Mouse (Mus musculus) left cerebral cortex, postnatal 25 days (tissue): Measurements from ENCODE around the gene Ank. TPM values are rescaled to one million over a fixed set of nuclear protein-coding genes. Genes with fewer than 3 reads are reported as not detected.
"Not testable (repeated sequence)": the region's sequence is repeated elsewhere in the genome, so short reads cannot be mapped to it uniquely, and the experiment has no call there.

Experiments
- DNase-seq, 2 experiments: peaks; one replicate each; pipeline ENCODE4 v3.0.0; 2022; ENCODE audit warnings: low spot score in 2 of 2, mixed read lengths in 1 of 2
- intact Hi-C: fragments of 180-260 bp; cut with DNase I; formaldehyde crosslinking; loops from one replicate; pipeline ENCODE4 v1.15.1; 2025
- total RNA-seq, 2 experiments: library from RNA; stranded (reverse); gene quantifications; 2 replicates each; pipeline ENCODE4 v1.2.3; 2021

Gene Ank
- total RNA-seq = 100 to 1,000 TPM; 169 to 176 TPM

- peak; percentile 77 to 91 for DNase-seq
Observed at GRCm38 (mm10) chr15:27466131-27467080, at the start of gene Ank. Gene Ank, plus strand, starts transcription at chr15:27466677.

GRCm38 (mm10) chr15:27418566-27419331, 47.7 kb upstream of the Ank start:
- DNase-seq = no peak
- intact Hi-C loops = no loop called here

More at GRCm38 (mm10) chr15:27466131-27467080, at the start of gene Ank:
- intact Hi-C loops = loop anchor here (2.0 kb wide), 3 partner anchors 70 to 140 kb away; no protein-coding TSS in a partner anchor

GRCm38 (mm10) chr15:27421531-27421930, 44.9 kb upstream of the Ank start:
- intact Hi-C loops = no loop called here
- DNase-seq = no peak

- intact Hi-C loops = no loop called here
Observed at GRCm38 (mm10) chr15:27427581-27427980, 38.9 kb upstream of the Ank start.

GRCm38 (mm10) chr15:27430241-27430640, 36.2 kb upstream of the Ank start:
- intact Hi-C loops = no loop called here
- DNase-seq = no peak

More at GRCm38 (mm10) chr15:27427581-27427980, 38.9 kb upstream of the Ank start:
- DNase-seq = no peak

DNA sequence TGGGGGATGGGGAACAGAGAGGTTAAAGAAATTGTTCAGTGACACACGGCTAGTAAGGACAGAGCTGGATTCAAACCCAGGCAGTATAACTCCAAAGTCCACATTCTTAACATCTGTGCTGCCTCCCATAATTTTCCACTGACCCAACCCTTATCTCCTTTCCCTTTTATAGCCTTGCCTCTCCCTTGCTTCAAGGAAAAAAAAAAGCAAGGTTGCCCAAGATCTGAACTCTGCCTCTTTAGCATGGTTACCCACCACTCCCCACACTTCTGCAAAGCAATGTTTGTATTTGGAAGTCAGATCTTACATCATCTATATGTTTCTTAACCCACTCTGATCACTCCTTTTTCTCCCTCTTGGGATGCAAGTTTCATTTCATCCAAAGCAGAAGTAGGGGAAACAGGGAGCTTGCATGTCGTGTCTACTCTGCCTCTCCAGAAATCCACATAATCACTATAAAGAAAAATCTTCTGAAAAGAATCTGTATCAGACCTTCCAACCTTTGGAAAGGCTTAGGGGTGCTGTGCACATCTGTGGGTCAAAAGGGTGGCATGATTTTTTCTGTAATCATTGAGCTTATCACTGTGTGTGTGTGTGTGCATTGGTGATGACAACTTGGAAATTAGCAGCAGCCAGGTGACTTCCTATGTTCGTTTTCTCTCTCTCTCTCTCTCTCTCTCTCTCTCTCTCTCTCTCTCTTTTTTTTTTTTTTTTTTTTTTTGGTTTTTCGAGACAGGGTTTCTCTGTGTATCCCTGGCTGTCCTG, 33.4 kb upstream of the Ank start:
- DNase-seq = no peak
- intact Hi-C loops = no loop called here

GRCm38 (mm10) chr15:27435409-27435808, 31.1 kb upstream of the Ank start:
- no peak for DNase-seq
- intact Hi-C loops = no loop called here

- intact Hi-C loops = no loop called here
- no peak for DNase-seq
Observed at GRCm38 (mm10) chr15:27436194-27436593, 30.3 kb upstream of the Ank start.

- no peak for DNase-seq
- intact Hi-C loops = no loop called here
Observed at GRCm38 (mm10) chr15:27441053-27441452, 25.4 kb upstream of the Ank start.

DNA sequence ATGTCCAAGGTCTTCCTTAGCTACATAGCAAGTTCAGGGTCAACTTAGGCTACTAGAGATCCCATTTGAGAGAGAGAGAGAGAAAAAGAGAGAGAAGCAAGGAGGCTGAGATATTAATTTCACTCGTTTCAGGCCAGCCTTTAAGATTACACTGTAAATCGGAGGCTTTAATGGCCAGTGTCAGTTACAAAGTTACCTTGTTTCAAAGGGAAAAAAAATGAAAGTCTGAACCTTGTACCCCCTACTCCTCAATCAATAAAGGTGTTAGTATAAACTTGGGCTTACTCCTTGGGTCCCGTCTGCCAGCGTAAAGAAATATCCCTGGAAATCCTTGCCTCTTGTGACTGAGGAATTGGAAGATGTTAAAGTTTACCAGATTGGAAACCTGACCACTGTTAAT, 24.9 kb upstream of the Ank start:
- no peak for DNase-seq
- intact Hi-C loops = no loop called here

DNA sequence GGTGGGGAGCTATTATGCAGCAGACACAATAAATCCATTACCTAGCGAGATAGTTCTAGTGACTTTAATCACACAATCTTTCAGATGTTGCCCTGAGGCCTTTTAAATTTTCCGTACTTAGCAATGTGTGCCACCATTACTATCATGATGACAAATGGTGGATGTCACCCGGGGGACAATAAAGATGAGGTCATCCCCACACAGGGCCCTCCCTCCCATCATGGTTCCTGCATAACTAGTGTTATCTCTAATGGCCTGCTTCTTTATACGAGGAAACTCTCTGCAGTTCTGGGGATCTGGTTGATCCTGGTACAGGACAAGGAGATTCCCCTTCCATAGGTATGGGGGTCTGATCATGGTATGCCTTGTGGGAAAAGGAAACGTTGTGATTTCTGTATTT, 24.5 kb upstream of the Ank start:
- intact Hi-C loops = no loop called here
- DNase-seq = no peak

GRCm38 (mm10) chr15:27444772-27445347, 21.6 kb upstream of the Ank start:
- DNase-seq = no peak
- intact Hi-C loops = no loop called here

- intact Hi-C loops = no loop called here
- peak in 1 of 2 experiments; percentile 59 for DNase-seq
Observed at GRCm38 (mm10) chr15:27450689-27451088, 15.8 kb upstream of the Ank start.

- DNase-seq = no peak
- intact Hi-C loops = no loop called here
Observed at GRCm38 (mm10) chr15:27451760-27452159, 14.7 kb upstream of the Ank start.

DNA sequence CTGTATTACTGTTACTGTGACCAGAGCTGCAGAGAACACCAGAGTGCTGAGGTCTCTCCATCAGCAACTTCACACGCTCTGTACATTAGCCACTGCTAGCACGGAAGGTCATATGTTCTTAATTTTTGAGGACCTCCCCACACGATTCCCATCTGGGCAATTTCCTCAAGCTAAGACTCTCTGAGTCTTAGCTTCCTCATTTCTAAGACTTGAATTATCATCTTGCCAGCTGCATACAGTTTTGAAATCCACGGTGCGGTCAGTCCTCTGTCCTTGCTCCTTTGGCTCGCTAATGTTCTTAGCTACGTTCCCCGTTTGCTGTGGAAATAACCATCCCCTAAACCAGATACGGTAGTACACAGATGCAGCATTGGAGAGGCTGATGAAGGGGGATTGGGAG, 14.0 kb upstream of the Ank start:
- intact Hi-C loops = no loop called here
- DNase-seq = no peak

DNA sequence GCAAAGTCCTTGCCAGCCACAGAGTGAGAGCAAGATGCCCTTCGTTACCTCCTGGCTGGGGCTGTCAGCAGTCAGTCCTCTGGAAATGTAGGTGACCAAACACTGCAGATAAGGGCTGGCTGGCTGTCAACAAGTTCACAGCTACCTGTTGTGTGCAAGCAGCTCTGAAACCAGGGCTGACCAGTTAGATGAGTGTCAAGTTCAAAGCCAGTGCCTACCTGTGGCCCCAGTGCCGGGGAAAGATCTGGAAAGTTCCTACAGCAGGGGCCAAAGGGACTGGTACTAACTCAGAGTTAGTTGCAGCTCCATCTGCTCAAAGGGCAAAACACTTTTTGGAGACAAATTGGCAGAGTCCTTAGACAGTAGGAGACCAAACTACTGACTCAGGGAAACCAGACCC, 9.5 kb upstream of the Ank start:
- no peak for DNase-seq
- intact Hi-C loops = no loop called here

- not testable (repeated sequence) for DNase-seq
Observed at GRCm38 (mm10) chr15:27459781-27460180, 6.7 kb upstream of the Ank start.

DNA sequence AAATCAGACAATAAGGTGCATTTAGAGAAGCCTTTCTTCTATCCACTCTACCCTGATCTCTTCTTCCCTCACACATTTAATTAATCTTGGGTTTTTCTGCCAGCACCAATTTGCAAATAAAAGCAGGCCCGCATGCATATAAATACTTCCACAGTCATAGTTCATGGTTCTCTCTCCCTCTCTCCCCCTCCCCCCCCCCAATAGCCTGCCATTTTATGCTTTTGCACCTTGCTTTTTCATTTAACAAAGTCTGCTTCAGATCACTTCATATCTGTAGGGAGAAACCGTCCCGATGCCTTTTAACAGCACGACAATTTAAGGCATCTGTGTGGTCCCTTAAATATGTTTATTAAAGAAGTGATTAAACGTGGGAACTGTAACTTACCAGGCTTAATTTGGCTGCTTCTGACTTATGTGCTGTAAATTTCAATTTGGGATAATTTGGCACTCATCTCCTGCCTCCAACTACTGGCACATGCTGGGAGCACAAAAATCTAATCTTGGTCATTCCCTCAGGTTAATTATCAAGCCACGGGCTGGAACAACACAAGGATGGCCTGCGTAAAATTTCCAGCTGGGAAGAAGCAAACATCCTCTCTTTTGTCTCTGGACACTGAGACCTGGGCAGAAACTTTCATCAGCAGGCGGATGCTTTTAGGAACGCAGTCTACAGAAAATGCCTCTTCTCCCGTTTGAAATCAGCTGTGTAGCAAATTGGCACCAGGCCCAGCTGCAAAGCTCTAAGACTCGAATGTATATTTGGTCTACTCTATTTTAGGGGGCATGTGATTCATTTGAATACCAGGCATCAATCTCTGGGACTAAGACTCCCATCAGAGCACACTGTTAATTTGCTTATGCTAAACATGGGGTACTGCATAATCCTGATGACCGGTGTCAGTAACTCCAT, 4.9 kb upstream of the Ank start:
- DNase-seq = peak; percentile 60 to 83
- intact Hi-C loops = loop anchor here (5.0 kb wide), 1 partner anchor 99 kb away; no protein-coding TSS in a partner anchor

More at GRCm38 (mm10) chr15:27459781-27460180, 6.7 kb upstream of the Ank start:
- intact Hi-C loops = loop anchor here (5.0 kb wide), 1 partner anchor 97 kb away; no protein-coding TSS in a partner anchor
